20 mouse cellular contexts compared by ENCODE assay signal in genomic region chr15:38129861-38130631, GRCm38 (mm10).
"Had no signal": no experiment of that assay in that cellular context is flagged by ENCODE, and none has a peak within 500 bp of the region (broad histone marks: within the 10 kb centered on the region; RNA-seq: fewer than 3 reads in every experiment).

No protein-coding gene starts in this region.

- H3K27me3 ChIP-seq: heart, embryonic 13.5 days; heart, embryonic 15.5 days; hindbrain, embryonic 13.5 days; hindbrain, embryonic 15.5 days; limb, embryonic 13.5 days; limb, embryonic 15.5 days had no signal

- DNase-seq: forebrain, postnatal 0 days; gastrocnemius, postnatal 14 days; gastrocnemius, postnatal 36 days; heart, adult 18-20 months; heart, postnatal 14 days; heart, postnatal 36 days; kidney, adult 11 months; kidney, adult 2 months; kidney, postnatal 10 days; kidney, postnatal 25 days; kidney, postnatal 4 days; layer of hippocampus, adult 9-11 months; layer of hippocampus, postnatal 36 days; left cerebral cortex, postnatal 4 days had no signal

- H3K36me3 ChIP-seq: heart, embryonic 13.5 days; heart, embryonic 15.5 days; hindbrain, embryonic 13.5 days; hindbrain, embryonic 15.5 days; limb, embryonic 13.5 days; limb, embryonic 15.5 days had no signal
